Mouse (Mus musculus): ENCODE data around the gene Tigd3.

GRCm38 (mm10) chr19:5850860-5851259 lies 43.1 kb downstream of the Tigd3 start:
- no peak for TF ChIP-seq CTCF (IDR thresholded peaks at IDR 0.05; ENCODE audit: control insufficient read depth, insufficient read depth, insufficient replicate concordance, low read depth, low read length)
- TF ChIP-seq POLR2A (IDR thresholded peaks at IDR 0.05; ENCODE audit: control insufficient read depth, low read depth, low read length), result no peak
